Mouse (Mus musculus) erythroblast, embryonic 14.5 days (primary cell): ENCODE data around the gene Gm21970. TPM values are rescaled to one million over a fixed set of nuclear protein-coding genes. Genes with fewer than 3 reads are reported as not detected.
"Not testable (repeated sequence)": the region's sequence is repeated elsewhere in the genome, so short reads cannot be mapped to it uniquely, and the experiment has no call there.

Experiments used
- H3K27me3 ChIP-seq: 2 replicates; pipeline ENCODE4 v1.6.1; 2012; ENCODE audit warnings: inconsistent platforms; ENCODE audit not compliant: control insufficient read depth
- H3K36me3 ChIP-seq: 2 replicates; pipeline ENCODE4 v1.6.1; 2012; ENCODE audit warnings: mild to moderate bottlenecking, inconsistent platforms; ENCODE audit not compliant: control insufficient read depth
- H3K4me1 ChIP-seq: 2 replicates; pipeline ENCODE4 v1.6.1; 2012; ENCODE audit warnings: inconsistent platforms; ENCODE audit not compliant: control insufficient read depth
- H3K4me3 ChIP-seq: replicated peaks from 2 replicates; pipeline ENCODE3; 2012; ENCODE audit warnings: moderate library complexity, mild to moderate bottlenecking, inconsistent platforms
- H3K9me3 ChIP-seq: 2 replicates; pipeline ENCODE4 v1.6.1; 2012; ENCODE audit warnings: low read length, inconsistent platforms, mixed read lengths; ENCODE audit not compliant: control insufficient read depth
- GATA1 ChIP-seq: IDR thresholded peaks from 2 replicates; pipeline ENCODE4 v1.6.1; 2012; ENCODE audit warnings: low read length, inconsistent platforms, mixed read lengths
- TAL1 ChIP-seq: IDR thresholded peaks from 3 replicates; pipeline ENCODE4 v1.6.1; 2012; ENCODE audit warnings: low read length, inconsistent platforms, mixed read lengths
- polyA plus RNA-seq: library from polyadenylated mRNA; stranded (reverse); fragments of >175 nt; gene quantifications from 2 replicates; pipeline ENCODE4 v1.2.3, GENCODE M21; 2012

Gm21970 gene
- polyA plus RNA-seq, 1 experiment = not detected

DNA sequence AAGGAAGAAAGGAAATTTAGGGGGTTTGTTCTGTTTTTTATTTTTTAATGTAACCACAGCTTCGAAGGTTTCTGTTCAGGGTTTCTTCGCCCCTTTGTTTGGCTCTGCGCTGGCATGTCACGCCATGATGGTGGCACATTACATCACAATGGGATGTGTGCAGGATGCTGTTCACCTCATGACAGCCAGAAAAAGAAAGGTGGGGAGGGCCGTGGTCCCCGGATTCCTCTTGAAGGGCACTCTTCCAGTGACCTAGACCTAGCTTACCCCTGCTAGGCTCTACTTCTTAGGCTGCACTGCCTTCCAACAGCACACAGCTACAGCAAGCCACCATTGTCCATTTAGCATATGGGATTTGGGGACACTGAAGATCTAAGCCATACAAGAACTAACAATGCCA, 34.3 kb downstream of the Gm21970 start:
- Histone ChIP-seq H3K9me3 (no peaks in the 10 kb centered on the region), H3K27me3 (no peaks in the 10 kb centered on the region), H3K4me3 (no peak overlapping the region), H3K4me1 (peaks cover 3% of the 10 kb centered on the region), H3K36me3 (peaks cover 74% of the 10 kb centered on the region)
- no peak for TF ChIP-seq GATA1

DNA sequence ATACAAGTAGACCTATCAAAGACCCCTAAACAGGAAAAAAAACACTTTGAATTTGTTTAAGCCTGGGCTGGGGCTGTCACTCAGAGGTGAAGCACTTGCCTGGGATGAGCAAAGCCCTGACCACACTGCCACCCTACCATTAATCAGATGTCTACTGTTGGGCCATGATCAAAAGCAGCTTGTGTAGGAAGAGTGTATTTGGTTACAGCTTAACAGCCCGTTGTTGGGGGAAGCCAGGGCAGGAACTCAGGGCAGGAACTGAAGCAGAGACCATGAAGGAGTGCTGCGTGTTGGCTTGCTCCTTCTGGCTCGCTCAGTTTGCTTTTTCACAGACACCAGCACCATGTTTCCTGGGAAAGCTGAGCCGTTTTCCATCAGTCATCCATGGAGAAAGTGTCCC, 35.1 kb downstream of the Gm21970 start:
- H3K27me3 ChIP-seq = no peaks in the 10 kb centered on the region
- H3K4me1 ChIP-seq = peaks cover 3% of the 10 kb centered on the region
- TF ChIP-seq GATA1 (no peak), TAL1 (no peak)
- H3K4me3 ChIP-seq = no peak overlapping the region
- peaks cover 67% of the 10 kb centered on the region for H3K36me3 ChIP-seq
- no peaks in the 10 kb centered on the region for H3K9me3 ChIP-seq

DNA sequence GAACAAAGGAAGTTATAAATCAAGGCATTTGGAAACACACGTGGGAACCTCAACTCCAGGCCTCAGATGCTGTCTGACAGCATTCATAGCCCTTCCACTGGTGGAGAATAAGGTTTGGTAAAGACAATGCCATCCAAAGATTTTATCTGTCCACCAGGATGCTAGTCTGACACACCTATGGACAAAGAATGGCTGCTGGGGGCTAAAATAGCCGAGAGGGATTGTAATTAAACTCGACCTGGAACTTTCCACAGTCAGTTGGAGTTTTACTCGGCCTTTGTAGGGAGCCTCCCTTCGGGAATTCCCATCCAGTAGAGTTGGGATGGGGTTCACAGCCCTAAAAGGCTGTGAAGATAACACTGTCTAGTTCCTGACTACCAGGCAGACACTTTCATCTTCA, 35.9 kb downstream of the Gm21970 start:
- TF ChIP-seq GATA1 (no peak), TAL1 (no peak)
- Histone ChIP-seq H3K27me3 (no peaks in the 10 kb centered on the region), H3K36me3 (peaks cover 58% of the 10 kb centered on the region), H3K4me3 (no peak overlapping the region), H3K9me3 (no peaks in the 10 kb centered on the region), H3K4me1 (peaks cover 4% of the 10 kb centered on the region)

DNA sequence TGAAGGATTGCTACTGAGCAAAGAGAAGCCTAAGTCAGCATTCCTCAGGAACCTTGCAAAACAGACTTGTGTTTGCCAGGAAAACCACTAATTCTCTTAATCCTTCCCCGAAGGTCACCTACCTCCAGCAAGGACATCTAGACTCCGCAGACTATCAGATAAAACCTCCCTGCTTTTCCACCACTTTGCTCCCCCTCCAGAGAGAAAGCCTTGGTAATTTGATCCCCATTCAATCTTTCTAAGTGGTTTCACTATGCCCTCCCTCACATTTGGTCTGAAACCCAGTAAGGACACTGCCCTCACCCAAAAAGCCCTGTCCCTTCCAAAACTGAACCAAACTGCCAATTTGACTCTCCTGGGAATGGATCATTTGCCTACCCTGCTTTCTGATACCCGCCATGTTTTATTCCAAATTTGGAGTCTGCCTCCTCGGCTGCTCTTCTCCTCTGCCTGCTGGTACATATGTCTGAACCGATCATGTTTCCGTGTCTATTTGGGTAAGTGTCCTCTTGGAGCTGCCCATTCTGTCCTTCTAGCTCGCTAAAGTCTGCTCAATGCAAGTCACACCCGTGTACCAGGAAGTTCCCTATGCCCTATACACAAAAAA, 36.8 kb downstream of the Gm21970 start:
- no peak overlapping the region for H3K4me3 ChIP-seq
- H3K36me3 ChIP-seq = peaks cover 50% of the 10 kb centered on the region
- H3K9me3 ChIP-seq = no peaks in the 10 kb centered on the region
- no peak for TF ChIP-seq GATA1
- TF ChIP-seq TAL1 = no peak
- no peaks in the 10 kb centered on the region for H3K27me3 ChIP-seq
- H3K4me1 ChIP-seq = peaks cover 13% of the 10 kb centered on the region

DNA sequence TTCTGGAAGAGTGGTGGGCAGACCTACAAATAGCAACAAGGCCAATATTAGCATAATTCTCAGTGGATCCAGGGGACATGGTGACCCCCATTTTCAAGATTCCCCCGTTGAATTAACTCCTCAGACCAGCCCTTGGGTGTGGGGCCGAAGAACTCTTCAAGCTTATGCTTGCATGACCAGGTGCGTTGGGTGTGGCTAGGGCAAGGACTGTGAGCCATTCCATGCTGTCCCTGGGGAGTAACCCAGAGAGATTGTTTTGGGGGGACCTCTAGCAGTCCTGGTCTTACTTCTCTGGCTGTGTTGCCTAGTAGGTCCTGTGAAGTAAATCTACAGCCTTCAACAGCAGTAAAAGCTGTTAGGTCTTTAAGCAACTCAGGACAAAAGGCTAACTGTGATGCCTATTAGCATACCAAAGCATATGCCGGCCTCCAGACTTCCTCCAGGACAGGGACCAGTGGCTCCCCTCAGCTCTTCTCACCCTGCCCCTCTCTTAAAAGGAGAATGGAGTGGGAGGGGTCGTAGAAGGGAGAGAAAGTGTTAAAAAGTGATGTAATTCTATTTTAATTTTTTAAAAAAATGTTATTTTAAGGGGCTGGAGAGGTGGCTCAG, 41.3 kb downstream of the Gm21970 start:
- Histone ChIP-seq H3K36me3 (peaks cover 10% of the 10 kb centered on the region), H3K4me3 (no peak overlapping the region), H3K27me3 (no peaks in the 10 kb centered on the region), H3K4me1 (peaks cover 48% of the 10 kb centered on the region), H3K9me3 (no peaks in the 10 kb centered on the region)
- TF ChIP-seq TAL1 = no peak
- no peak for TF ChIP-seq GATA1

DNA sequence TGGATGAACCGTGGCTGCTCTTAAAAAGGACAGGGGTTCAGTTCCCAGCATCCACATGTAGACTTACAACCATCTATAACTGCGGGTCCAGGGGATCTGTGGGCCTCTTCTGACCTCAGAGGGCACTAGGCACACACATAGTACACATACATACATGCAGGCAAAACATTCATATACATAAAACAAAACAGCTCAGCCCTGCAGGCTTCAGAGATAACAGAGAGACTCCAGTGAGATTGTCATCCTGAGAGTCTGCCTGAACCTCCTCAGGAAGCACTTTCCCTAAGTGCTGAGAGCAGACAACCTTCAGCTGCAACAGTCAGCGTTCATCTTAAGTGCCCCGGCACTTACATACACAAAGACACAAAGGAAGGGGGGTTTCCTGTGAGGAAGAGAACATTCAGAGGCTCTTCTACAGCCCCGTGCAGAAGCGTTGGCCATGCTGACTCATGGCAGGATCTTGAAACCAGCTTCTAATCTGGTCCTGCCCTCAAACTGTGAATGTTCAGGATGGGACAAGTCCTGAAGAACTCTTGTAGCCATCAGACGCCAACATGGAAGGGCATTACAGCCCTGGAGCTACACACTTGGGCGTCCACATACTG, 41.9 kb downstream of the Gm21970 start:
- Histone ChIP-seq H3K9me3 (no peaks in the 10 kb centered on the region), H3K27me3 (no peaks in the 10 kb centered on the region), H3K4me3 (no peak overlapping the region), H3K36me3 (peaks cover 5% of the 10 kb centered on the region), H3K4me1 (peaks cover 53% of the 10 kb centered on the region)
- TF ChIP-seq GATA1 = peak; percentile 28; the same call in 1 of the 2 replicates
- TF ChIP-seq TAL1 = no peak

DNA sequence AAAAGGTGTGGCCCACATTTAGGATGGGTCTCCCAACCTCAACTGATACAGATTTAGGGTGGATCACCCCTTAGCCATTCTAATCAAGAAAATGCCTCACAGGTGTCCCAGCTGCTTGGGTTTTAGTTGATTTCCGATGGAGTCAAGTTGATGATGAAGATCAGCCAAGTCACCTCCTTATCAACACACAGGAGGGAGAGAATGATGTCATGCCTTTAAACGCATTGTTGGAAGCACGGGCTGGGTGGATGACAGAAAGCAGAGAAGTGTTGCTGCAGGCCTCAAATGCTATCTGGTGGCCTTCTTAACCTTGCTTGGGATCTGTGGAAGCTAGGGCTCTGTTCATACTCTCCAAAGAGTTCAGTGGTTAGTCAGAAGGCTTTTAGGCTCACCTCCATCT, 42.6 kb downstream of the Gm21970 start:
- no peak for TF ChIP-seq GATA1
- TF ChIP-seq TAL1 = no peak
- no peaks in the 10 kb centered on the region; the same call in 1 of the 2 replicates for H3K9me3 ChIP-seq
- H3K36me3 ChIP-seq = peaks cover 8% of the 10 kb centered on the region
- H3K4me1 ChIP-seq = peaks cover 60% of the 10 kb centered on the region
- no peak overlapping the region for H3K4me3 ChIP-seq
- no peaks in the 10 kb centered on the region for H3K27me3 ChIP-seq

DNA sequence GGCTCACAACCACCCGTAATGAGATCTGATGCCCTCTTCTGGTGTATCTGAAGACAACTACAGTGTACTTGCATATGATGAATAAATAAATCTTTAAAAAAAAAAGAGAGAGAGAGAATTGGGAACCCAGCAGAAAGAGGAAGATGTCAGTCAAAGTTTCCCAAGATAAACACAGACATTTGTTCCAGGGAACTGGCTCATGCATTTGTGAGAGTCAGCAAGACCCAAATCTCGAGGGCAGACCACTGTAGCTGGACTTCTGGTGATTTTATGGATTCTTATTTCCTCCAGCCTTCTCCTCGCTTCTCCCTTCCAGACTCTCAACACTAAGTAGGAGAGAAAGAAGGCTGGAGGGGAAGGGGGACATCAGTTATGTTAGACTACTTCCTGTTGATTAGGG, 46.6 kb downstream of the Gm21970 start:
- Histone ChIP-seq H3K4me1 (peaks cover 90% of the 10 kb centered on the region), H3K27me3 (no peaks in the 10 kb centered on the region)
- no peak for TF ChIP-seq GATA1
- TF ChIP-seq TAL1 = no peak

DNA sequence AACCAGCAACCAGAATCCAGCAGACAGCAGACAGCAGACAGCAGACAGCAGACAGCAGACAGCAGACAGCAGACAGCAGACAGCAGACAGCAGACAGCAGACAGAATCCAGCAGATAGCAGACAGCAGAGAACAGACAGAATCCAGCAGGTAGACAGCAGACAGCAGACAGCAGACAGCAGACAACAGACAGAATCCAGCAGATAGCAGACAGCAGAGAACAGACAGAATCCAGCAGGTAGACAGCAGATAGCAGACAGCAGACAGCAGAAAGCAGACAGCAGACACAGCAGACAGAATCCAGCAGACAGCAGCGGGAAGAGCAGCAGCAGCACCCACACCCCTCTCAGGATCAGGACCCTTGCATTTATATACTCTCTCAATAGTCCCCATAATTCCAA, 47.1 kb downstream of the Gm21970 start:
- 0 out of 3 replicates have a peak, but pooled peaks have one; percentile 13 for TF ChIP-seq TAL1
- Histone ChIP-seq H3K4me1 (peaks cover 90% of the 10 kb centered on the region), H3K36me3 (peaks cover 21% of the 10 kb centered on the region)
- H3K9me3 ChIP-seq, H3K4me3 ChIP-seq, H3K27me3 ChIP-seq: not testable (repeated sequence)

More for the DNA sequence above, 46.6 kb downstream of the Gm21970 start:
- Histone ChIP-seq H3K4me3 (no peak overlapping the region), H3K36me3 (peaks cover 17% of the 10 kb centered on the region), H3K9me3 (no peaks in the 10 kb centered on the region; the same call in 1 of the 2 replicates)

DNA sequence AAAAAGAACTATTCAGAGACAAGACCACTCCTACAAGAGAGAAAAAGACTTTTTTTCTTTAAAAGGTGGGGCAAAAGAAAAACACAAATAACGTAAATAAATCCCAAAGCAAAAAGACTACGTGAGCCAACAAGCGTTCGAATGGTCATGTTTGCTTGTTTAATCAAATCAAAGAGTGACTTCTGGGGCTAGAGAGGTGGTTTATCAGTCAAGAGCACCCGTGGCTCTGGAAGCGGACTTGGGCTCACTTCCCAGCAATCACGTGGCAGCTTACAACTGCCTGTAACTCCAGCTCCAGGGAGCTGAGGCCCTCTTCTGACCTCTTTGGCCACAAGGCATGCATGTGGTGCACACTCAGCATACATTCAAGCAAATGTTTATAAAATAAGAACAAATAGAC, 49.8 kb downstream of the Gm21970 start:
- Histone ChIP-seq H3K4me1 (peaks cover 92% of the 10 kb centered on the region), H3K9me3 (peaks cover 8% of the 10 kb centered on the region), H3K4me3 (peak overlapping the region; percentile 54), H3K27me3 (no peaks in the 10 kb centered on the region), H3K36me3 (peaks cover 34% of the 10 kb centered on the region)
- TF ChIP-seq GATA1 (peak; percentile 48), TAL1 (peak; percentile 68; the same call in 2 of the 3 replicates)
